Mouse (Mus musculus) hematopoietic stem cell, adult 5-6 weeks (primary cell): ENCODE data around the gene H2al1g. TPM values are rescaled to one million over a fixed set of nuclear protein-coding genes. Genes with fewer than 3 reads are reported as not detected.

Source experiments
- ATAC-seq, 2 experiments: fragments of 125-278 bp in 1 of 2; replicated peaks in 1 of 2; 2 replicates each; pipeline ENCODE4 v1.8.0; 2016 to 2017; ENCODE audit warnings: inconsistent platforms in 2 of 2, mild to moderate bottlenecking in 2 of 2, moderate number of reproducible peaks in 2 of 2, low read depth in 1 of 2, moderate TSS enrichment in 1 of 2; ENCODE audit not compliant: low FRiP score in 2 of 2, poor library complexity in 2 of 2, severe bottlenecking in 2 of 2, insufficient read depth in 1 of 2, low TSS enrichment in 1 of 2
- total RNA-seq: library from RNA; stranded (forward); fragments of 172-1452, 232-1000 nt; gene quantifications from 2 replicates; pipeline ENCODE4 v1.2.3, GENCODE M21; 2017

Gene H2al1g
- total RNA-seq, 1 experiment from 2014 or later = not detected

DNA sequence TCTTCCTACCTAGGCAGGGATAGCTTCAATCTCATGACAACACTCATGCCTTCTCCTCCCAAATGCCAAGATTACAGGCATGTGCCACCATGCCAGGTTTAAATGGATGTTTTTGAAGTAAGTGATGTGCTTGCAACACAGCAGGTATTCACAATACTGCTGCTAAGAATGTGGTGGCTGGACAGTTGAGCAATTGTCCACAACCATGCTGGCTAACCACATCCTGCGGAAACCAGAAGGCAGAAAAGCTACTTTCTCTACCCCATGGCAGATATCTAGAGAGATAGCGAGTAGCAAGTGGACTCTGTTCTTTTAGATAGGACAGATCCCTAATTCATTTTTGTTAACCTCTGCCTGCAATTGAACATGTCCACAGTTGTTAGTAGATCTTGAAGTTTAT is 43.2 kb downstream of the H2al1g start:
- ATAC-seq = peak; percentile 42 to 88; a peak in 3 of 4 replicates

DNA sequence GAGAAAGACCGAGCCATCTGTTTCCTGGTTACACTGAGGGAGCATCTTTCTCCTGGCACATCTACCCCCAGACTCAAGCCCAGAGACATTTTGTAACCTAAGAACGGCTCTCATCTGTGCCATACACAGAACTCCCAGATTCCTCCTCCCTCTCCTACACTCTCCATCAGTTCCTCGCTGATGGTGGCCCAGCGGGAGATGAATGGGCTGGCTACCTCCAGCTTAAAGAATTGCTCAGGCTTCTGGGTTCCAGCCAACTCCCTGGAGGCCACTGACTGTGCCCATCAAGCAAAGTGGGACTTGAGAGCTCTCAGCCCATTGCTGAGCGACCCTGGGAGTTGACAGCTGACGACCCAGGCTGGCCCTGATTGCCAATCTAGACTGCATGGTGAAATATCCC is 45.8 kb downstream of the H2al1g start:
- no peak for ATAC-seq

DNA sequence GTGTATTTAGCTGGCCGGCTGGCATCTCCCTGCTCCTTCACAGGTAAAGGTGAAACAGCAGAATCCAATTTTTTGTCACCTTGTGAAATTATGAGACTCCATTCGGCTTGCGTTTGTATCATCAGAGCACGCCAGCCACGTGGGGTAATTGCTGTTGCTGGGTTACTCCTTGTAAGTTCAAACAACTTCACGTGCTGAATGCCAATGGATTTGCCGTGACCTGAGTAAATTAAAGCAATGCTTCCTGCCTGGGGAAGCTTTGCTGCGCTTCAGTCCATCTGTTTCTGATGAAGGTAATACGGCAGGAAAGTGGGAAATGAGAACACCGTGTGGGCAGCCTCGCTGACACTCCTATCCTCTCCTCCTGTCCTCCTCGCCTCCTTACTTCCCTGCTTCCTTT is 47.1 kb downstream of the H2al1g start:
- no peak for ATAC-seq

Other genes with a start within 250 kb of the H2al1g start
- gene H2al1a, start 19.0 kb upstream of the H2al1g start, total RNA-seq = not detected in 2 replicates
- not detected in 2 replicates for gene H2al1b, start 15.8 kb upstream of the H2al1g start, total RNA-seq
- gene H2al1c, start 12.6 kb upstream of the H2al1g start, total RNA-seq = not detected in 2 replicates
- gene H2al1d, start 9.4 kb upstream of the H2al1g start, total RNA-seq = not detected in 2 replicates
- gene H2al1e, start 6.3 kb upstream of the H2al1g start, total RNA-seq = not detected in 2 replicates
- gene H2al1f, start 3.1 kb upstream of the H2al1g start, total RNA-seq = not detected in 2 replicates
- not detected in 2 replicates for gene H2al1h, start 3.2 kb downstream of the H2al1g start, total RNA-seq
- not detected in 2 replicates for gene H2al1i, start 6.4 kb downstream of the H2al1g start, total RNA-seq
- not detected in 2 replicates for gene H2al1j, start 9.6 kb downstream of the H2al1g start, total RNA-seq